Mouse (Mus musculus): ENCODE results near the gene Tbc1d10c. TPM values are rescaled to one million over a fixed set of nuclear protein-coding genes. Genes with fewer than 3 reads are reported as not detected.

Tbc1d10c gene
- polyA plus RNA-seq, 1 experiment: not detected

GRCm38 (mm10) chr19:4220416-4220815 is 29.3 kb upstream of the Tbc1d10c start:
- Histone ChIP-seq H3K27ac (replicated peaks; ENCODE audit: low read depth, low read length) (no peak overlapping the region), H3K4me1 (ENCODE audit: control insufficient read depth, insufficient read depth, insufficient read length, low read length) (peaks cover 4% of the 10 kb centered on the region; the same call in 1 of the 2 replicates)

GRCm38 (mm10) chr19:4219943-4220342 is 28.9 kb upstream of the Tbc1d10c start:
- Histone ChIP-seq H3K27ac (replicated peaks; ENCODE audit: low read depth, low read length) (no peak overlapping the region), H3K4me1 (ENCODE audit: control insufficient read depth, insufficient read depth, insufficient read length, low read length) (peaks cover 4% of the 10 kb centered on the region; the same call in 1 of the 2 replicates), H3K4me3 (ENCODE audit: insufficient read depth, low read depth, low read length) (no peak overlapping the region)

More at GRCm38 (mm10) chr19:4220416-4220815, 29.3 kb upstream of the Tbc1d10c start:
- no peak overlapping the region for H3K4me3 ChIP-seq (ENCODE audit: insufficient read depth, low read depth, low read length)

- no peak overlapping the region for H3K4me3 ChIP-seq (ENCODE audit: insufficient read depth, low read depth, low read length)
- no peak overlapping the region for H3K27ac ChIP-seq (replicated peaks; ENCODE audit: low read depth, low read length)
- H3K4me1 ChIP-seq (ENCODE audit: control insufficient read depth, insufficient read depth, insufficient read length, low read length): peaks cover 4% of the 10 kb centered on the region; the same call in 1 of the 2 replicates
These were observed 27.7 kb upstream of the Tbc1d10c start for GRCm38 (mm10) chr19:4218784-4219183.

GRCm38 (mm10) chr19:4218293-4218692 is 27.2 kb upstream of the Tbc1d10c start:
- Histone ChIP-seq H3K4me1 (ENCODE audit: control insufficient read depth, insufficient read depth, insufficient read length, low read length) (peaks cover 4% of the 10 kb centered on the region; the same call in 1 of the 2 replicates), H3K4me3 (ENCODE audit: insufficient read depth, low read depth, low read length) (no peak overlapping the region), H3K27ac (replicated peaks; ENCODE audit: low read depth, low read length) (no peak overlapping the region)

- H3K4me1 ChIP-seq (ENCODE audit: control insufficient read depth, insufficient read depth, insufficient read length, low read length): peaks cover 4% of the 10 kb centered on the region; the same call in 1 of the 2 replicates
- H3K4me3 ChIP-seq (ENCODE audit: insufficient read depth, low read depth, low read length): no peak overlapping the region
- no peak overlapping the region for H3K27ac ChIP-seq (replicated peaks; ENCODE audit: low read depth, low read length)
These were observed 26.8 kb upstream of the Tbc1d10c start for GRCm38 (mm10) chr19:4217855-4218254.

GRCm38 (mm10) chr19:4217140-4217539 is 26.1 kb upstream of the Tbc1d10c start:
- Histone ChIP-seq H3K27ac (replicated peaks; ENCODE audit: low read depth, low read length) (no peak overlapping the region), H3K4me1 (ENCODE audit: control insufficient read depth, insufficient read depth, insufficient read length, low read length) (peaks cover 4% of the 10 kb centered on the region; the same call in 1 of the 2 replicates), H3K4me3 (ENCODE audit: insufficient read depth, low read depth, low read length) (no peak overlapping the region)

GRCm38 (mm10) chr19:4216041-4216685 is 25.1 kb upstream of the Tbc1d10c start:
- H3K4me3 ChIP-seq (ENCODE audit: insufficient read depth, low read depth, low read length): 0 out of 2 replicates have a peak overlapping the region, but pooled peaks have one; percentile 4
- H3K4me1 ChIP-seq (ENCODE audit: control insufficient read depth, insufficient read depth, insufficient read length, low read length): peaks cover 4% of the 10 kb centered on the region; the same call in 1 of the 2 replicates
- H3K27ac ChIP-seq (replicated peaks; ENCODE audit: low read depth, low read length): no peak overlapping the region

GRCm38 (mm10) chr19:4215451-4215840 is 24.4 kb upstream of the Tbc1d10c start:
- no peaks in the 10 kb centered on the region for H3K4me1 ChIP-seq (ENCODE audit: control insufficient read depth, insufficient read depth, insufficient read length, low read length)
- no peak overlapping the region for H3K27ac ChIP-seq (replicated peaks; ENCODE audit: low read depth, low read length)
- peak overlapping the region; percentile 55 for H3K4me3 ChIP-seq (ENCODE audit: insufficient read depth, low read depth, low read length)

GRCm38 (mm10) chr19:4214771-4215450 is 23.8 kb upstream of the Tbc1d10c start:
- no peaks in the 10 kb centered on the region for H3K4me1 ChIP-seq (ENCODE audit: control insufficient read depth, insufficient read depth, insufficient read length, low read length)
- no peak overlapping the region for H3K27ac ChIP-seq (replicated peaks; ENCODE audit: low read depth, low read length)
- peak overlapping the region; percentile 85 for H3K4me3 ChIP-seq (ENCODE audit: insufficient read depth, low read depth, low read length)

GRCm38 (mm10) chr19:4214071-4214770 is 23.1 kb upstream of the Tbc1d10c start, which contains the start of the genes Clcf1 and AC109138.7:
Clcf1 (plus strand) TSS chr19:4214238.
AC109138.7 (plus strand) TSS chr19:4214357.
- no peak within 1 kb of the TSS for H3K27ac ChIP-seq (replicated peaks; ENCODE audit: low read depth, low read length)
- no peaks in the 10 kb centered on the region for H3K4me1 ChIP-seq (ENCODE audit: control insufficient read depth, insufficient read depth, insufficient read length, low read length)
- peak within 1 kb of the TSS; percentile 85 for H3K4me3 ChIP-seq (ENCODE audit: insufficient read depth, low read depth, low read length)

GRCm38 (mm10) chr19:4213524-4213974 is 22.5 kb upstream of the Tbc1d10c start:
- Histone ChIP-seq H3K27ac (replicated peaks; ENCODE audit: low read depth, low read length) (no peak overlapping the region), H3K4me3 (ENCODE audit: insufficient read depth, low read depth, low read length) (peak overlapping the region; percentile 85), H3K4me1 (ENCODE audit: control insufficient read depth, insufficient read depth, insufficient read length, low read length) (no peaks in the 10 kb centered on the region)

- H3K4me3 ChIP-seq (ENCODE audit: insufficient read depth, low read depth, low read length): no peak overlapping the region
- no peak overlapping the region for H3K27ac ChIP-seq (replicated peaks; ENCODE audit: low read depth, low read length)
- no peaks in the 10 kb centered on the region for H3K4me1 ChIP-seq (ENCODE audit: control insufficient read depth, insufficient read depth, insufficient read length, low read length)
These were observed 21.0 kb upstream of the Tbc1d10c start for GRCm38 (mm10) chr19:4211891-4212588.

GRCm38 (mm10) chr19:4208563-4208962 is 17.5 kb upstream of the Tbc1d10c start:
- H3K4me1 ChIP-seq (ENCODE audit: control insufficient read depth, insufficient read depth, insufficient read length, low read length): no peaks in the 10 kb centered on the region
- no peak overlapping the region for H3K27ac ChIP-seq (replicated peaks; ENCODE audit: low read depth, low read length)
- no peak overlapping the region for H3K4me3 ChIP-seq (ENCODE audit: insufficient read depth, low read depth, low read length)

- no peak overlapping the region for H3K27ac ChIP-seq (replicated peaks; ENCODE audit: low read depth, low read length)
- H3K4me1 ChIP-seq (ENCODE audit: control insufficient read depth, insufficient read depth, insufficient read length, low read length): no peaks in the 10 kb centered on the region
- no peak overlapping the region for H3K4me3 ChIP-seq (ENCODE audit: insufficient read depth, low read depth, low read length)
These were observed 15.9 kb upstream of the Tbc1d10c start for GRCm38 (mm10) chr19:4206971-4207370.
